Mouse (Mus musculus): ENCODE measurements around the gene Kif5c.

The Kif5c gene

DNA sequence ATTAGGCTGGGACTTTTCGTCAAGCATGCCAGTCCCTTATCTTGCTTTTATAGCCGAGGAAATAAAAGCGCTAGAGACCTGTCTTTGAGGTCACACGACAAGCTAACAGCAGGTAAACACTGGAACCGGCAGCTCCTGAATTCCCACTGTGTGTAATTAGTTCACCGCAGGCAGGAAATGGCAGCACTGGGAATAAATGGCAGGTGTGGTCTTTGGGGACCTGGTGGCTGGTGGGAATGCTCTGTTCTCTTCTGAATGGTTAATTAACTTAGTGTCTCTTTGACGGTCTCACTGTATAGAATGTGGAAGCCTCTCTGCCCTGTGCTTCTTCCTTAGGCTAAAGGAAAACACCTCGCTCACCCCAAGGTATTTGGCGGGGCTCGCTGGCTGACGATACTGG is 192.3 kb downstream of the Kif5c start:
- DNase-seq: no peak

GRCm38 (mm10) chr2:49811871-49812363 is 192.8 kb downstream of the Kif5c start:
- no peak for DNase-seq

DNA sequence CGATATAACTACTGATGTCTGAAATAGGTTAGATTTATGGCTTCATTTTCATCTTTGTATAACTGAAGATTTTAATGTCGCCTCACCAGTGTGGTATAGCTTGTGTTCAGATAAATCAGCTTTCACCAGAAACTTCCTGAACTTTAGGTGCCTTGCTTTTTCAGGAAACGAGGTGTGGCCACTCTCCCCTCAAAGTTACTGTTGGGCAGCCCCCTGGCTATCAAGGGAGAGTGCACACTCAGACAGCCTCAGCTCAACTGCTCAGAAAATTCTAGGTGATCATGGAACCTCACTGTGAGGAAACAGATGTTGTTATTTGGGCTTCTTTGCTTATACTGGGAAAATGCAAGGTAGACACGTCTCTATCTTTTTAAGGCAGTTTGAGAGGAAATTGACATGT is 194.1 kb downstream of the Kif5c start:
- DNase-seq: no peak

DNA sequence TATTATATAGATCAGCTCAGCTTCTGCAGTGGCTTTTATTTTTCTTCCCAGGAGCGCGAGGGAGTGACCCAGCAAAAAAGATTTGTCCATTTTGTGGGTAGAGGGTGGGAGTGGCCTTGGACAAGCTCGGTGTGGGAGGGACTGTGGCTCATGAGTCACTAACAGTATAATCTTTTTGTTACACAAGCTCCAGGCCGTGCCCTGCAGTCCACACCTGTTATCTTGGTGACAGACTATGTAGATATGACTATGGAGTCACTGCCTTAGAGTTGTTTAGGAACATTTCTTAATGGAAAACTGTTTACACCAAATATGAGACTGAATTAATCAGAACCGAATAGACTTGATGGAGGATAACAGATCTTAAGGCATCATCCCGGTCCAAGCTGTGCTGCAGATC is 194.9 kb downstream of the Kif5c start:
- DNase-seq: no peak

DNA sequence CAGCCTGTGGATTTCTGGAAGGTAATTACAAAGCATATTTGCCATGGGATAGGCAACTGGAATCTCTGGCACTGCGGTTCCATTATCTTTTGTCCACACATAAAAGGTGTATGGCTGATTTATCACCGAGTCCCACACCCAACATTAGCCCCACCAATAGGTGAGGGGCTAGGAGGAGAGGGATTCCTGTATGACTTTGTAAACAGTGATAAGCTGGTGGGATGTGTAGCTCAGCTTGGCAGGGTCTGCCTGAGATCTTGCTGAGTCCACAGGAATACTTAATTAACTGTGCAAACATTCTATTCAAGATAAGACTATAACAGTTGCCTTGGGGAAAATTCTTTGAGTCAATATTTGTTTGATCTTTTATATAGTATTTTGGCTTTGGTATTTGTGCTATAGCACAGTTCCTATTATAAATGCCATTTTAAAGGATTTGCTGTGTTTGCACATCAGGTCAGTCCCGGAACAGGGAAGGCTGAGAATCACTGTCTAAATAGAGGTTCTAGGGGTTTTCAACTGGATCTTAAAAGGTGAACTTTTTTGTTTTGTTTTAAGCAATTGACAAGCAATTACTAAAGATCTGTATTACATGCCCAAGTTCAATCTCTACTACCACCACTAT is 196.7 kb downstream of the Kif5c start:
- no peak for DNase-seq

GRCm38 (mm10) chr2:49816549-49816948 is 197.5 kb downstream of the Kif5c start:
- no peak for DNase-seq

- no peak for DNase-seq
Observed at GRCm38 (mm10) chr2:49817151-49817550, 198.1 kb downstream of the Kif5c start.

DNA sequence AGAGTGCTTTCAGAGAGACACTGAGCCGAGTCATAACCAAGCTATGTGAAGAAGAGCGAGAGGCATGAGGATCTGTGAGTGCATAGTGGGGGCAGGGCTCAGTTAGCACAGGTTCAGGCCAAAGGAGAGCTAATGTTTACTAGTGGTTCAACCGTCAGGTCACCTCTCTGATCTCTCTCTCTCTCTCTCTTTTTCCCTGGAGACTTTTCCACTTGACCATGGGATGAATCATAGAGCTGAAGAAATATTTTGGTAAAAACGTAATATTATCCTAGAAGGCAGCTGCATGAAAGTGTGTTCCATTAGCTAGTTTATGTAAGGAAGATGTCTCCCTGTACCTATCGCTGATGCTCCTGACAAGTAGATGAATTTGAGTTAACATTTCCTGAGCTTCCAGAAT is 199.0 kb downstream of the Kif5c start:
- DNase-seq: no peak

GRCm38 (mm10) chr2:49822312-49822711 is 203.2 kb downstream of the Kif5c start:
- DNase-seq: no peak
